Mouse (Mus musculus) fat pad, adult 2 months (tissue): ENCODE results near the gene Gm10436.
"Not testable (repeated sequence)": the region's sequence is repeated elsewhere in the genome, so short reads cannot be mapped to it uniquely, and the experiment has no call there.

ENCODE experiments used
- DNase-seq: peaks from one replicate; pipeline ENCODE4 v3.0.0-alpha.2; 2011; ENCODE audit warnings: low read depth, low spot score; ENCODE audit errors: extremely low read depth

Gm10436 gene

DNA sequence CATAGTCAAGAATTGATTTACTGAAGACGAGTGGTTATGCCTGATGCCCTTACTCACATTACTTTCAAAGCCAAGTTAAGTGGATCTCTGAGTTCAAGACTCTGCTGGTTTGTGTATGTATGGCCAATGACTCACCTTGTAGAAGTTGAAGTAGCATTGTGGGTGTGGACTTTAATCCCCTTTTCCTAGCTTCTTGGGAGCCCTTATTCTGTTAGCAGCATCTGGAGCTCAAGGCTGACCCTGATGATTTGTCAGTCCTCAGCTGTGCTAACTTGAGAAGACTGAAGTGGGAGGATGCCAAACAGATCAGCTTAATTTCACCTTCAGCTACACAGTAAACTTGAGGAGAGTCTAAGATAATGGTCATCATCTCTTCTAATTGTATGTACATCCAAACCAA lies at the start of gene Gm10436:
Gene Gm10436 (minus strand): TSS at position 101 of the 400 bp plus-strand sequence.
- not testable (repeated sequence) for DNase-seq

DNA sequence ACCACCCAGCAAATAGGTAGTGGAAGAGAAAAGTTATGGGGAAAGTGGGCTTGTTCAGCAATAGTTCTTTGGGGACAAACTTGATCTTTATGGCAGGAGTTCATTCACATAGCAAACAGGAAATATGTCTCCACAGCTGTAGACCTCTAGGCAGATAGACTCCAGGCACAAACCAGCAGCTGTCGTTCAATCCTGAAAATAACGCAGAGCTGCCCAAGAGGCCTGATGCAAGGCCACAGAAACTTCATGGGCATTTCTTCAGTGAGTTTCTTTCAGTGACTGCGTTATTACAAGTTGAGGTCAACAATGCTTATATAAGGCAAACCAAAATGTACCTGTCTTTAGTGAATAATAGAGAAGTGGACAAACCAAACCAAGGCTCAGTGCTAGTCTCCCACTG lies 37.5 kb upstream of the Gm10436 start:
- no peak for DNase-seq

DNA sequence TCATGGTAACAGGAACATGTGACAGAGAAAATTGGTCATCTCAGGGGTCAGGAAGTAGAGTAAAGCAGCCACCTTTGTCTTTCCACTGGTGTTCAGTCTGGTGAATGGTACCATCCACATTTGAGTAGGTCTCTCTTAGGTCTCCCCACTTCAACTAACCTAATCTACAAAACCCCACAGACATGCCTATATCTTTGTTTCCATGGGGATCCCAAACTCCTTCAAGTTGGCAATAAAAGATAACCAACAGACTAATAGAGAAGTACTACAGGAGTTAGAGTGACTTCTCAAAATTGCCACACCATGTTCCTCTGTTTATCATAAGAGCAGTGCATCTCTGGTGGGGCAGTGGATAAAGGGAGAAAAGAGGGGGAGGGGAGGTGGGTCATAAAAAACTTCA lies 36.2 kb upstream of the Gm10436 start:
- DNase-seq: not testable (repeated sequence)

DNA sequence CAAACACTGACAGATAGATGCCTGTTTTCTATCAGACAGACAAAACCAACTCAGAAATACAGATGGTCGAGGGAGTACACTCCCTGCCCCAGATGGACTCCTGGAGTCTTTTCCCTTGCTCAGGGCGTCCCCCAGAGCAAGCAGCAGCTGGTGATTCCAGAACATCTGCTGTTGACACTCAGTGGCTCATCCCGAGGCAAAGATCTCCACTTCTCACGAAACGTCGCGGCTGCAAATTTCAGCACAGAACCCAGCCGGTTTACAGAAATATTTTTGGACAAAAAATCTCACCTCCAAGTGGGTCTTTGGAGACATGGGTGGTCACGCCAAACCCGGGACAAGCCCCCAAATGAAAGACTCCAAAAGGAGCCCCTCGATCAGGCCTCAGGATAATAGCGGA lies 32.7 kb upstream of the Gm10436 start:
- DNase-seq: no peak

DNA sequence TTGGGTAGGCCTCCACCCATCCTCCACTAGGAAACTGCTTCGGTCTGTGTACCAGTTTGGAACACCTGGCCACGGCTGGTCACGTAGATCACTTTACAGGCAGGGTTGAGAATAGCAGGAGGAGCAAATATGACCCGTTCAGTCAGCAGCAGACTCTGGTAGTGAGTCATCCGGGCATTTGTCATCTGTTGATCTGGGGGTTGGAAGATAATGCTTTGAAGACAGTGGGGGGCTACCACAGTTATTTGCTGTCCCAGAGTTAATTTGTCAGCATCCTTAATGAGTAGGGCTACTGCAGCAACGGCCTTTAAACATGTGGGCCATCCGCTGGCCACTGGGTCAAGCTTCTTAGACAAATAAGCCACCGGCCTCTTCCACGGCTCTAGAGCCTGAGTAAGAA lies 29.6 kb upstream of the Gm10436 start:
- DNase-seq: not testable (repeated sequence)

DNA sequence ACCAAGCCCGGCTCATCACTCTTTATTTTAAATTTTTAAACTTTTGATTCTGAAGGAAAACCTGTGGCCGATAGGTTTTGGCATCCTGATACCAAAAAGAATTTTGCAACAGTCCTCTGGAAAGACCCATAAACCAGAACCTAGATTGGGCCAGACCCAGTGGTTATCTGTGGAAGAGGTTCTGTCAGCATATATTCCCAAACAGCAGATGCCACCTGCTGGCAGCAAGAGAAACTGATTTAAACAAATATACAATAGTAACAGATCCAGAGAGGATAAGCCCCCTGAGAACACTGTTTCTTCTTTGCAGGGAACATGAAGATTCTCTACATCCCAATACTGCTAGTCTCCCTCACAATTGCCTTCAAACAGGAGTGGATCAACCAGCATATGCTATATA lies 20.9 kb upstream of the Gm10436 start:
- DNase-seq: no peak
